Mouse (Mus musculus) gastrocnemius, adult 8-10 months (tissue): ENCODE results near the gene Mavs. TPM values are rescaled to one million over a fixed set of nuclear protein-coding genes. Genes with fewer than 3 reads are reported as not detected.
A peak's percentile ranks its signal among the peaks of the same experiment; 100 is the strongest.
"Not testable (repeated sequence)": the region's sequence is repeated elsewhere in the genome, so short reads cannot be mapped to it uniquely, and the experiment has no call there.

Experiments
- DNase-seq, 2 experiments: peaks; one replicate each; pipeline ENCODE4 v3.0.0; 2022; ENCODE audit warnings: low spot score in 2 of 2
- total RNA-seq, 4 experiments: library from RNA; stranded (reverse); gene quantifications; 2 replicates each; pipeline ENCODE4 v1.2.4; 2022

Mavs gene
- total RNA-seq, 4 experiments from 2014 or later = 39.9 to 46.3 (median 43.4) TPM

DNA sequence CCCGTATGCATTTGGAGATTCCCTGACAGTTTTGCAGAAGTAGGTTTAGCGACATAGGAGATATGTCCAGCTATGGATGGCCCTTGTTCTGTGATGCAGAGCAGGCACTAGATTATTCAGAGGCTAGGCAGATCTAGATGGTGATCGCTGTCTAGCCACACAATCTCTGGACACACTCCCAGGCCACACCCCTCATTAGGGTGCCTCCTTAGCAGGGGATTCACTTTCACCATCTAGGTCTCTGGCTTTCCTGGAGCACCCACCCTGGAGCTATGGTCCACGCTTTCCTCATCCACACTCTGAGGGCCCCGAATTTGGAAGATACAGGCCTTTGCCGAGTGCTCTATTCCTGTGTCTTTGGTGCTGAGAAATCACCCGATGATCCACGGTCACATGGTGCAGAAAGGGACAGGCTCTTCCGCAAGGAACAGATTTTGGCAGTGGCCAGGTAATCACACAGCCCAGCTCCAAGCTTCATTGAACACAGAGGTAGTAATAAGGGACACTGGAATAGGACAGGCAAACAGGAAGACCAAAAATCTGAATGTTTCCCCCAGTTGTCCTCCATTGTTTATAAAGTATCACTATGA, 22.7 kb upstream of the Mavs start:
- no peak for DNase-seq

DNA sequence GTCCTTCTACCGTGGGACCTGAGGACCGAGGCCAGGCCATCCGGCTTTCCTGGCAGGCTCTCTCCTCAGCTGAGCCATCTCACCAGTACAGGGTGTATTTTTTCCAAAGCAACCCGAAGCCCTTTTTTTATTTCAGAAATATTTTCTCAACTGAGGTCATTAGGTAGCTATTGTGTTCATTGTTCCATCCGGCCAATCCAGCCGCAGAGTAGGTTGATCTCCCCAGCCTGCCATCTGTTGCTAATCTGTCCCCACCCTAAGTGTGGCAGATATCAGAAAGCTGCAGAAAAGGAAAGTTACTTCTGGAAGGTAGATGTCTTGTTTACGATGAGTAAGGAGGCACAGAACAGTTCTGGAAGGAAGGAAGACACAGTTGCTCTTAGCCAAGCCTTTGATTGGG, 20.1 kb upstream of the Mavs start:
- DNase-seq = no peak

DNA sequence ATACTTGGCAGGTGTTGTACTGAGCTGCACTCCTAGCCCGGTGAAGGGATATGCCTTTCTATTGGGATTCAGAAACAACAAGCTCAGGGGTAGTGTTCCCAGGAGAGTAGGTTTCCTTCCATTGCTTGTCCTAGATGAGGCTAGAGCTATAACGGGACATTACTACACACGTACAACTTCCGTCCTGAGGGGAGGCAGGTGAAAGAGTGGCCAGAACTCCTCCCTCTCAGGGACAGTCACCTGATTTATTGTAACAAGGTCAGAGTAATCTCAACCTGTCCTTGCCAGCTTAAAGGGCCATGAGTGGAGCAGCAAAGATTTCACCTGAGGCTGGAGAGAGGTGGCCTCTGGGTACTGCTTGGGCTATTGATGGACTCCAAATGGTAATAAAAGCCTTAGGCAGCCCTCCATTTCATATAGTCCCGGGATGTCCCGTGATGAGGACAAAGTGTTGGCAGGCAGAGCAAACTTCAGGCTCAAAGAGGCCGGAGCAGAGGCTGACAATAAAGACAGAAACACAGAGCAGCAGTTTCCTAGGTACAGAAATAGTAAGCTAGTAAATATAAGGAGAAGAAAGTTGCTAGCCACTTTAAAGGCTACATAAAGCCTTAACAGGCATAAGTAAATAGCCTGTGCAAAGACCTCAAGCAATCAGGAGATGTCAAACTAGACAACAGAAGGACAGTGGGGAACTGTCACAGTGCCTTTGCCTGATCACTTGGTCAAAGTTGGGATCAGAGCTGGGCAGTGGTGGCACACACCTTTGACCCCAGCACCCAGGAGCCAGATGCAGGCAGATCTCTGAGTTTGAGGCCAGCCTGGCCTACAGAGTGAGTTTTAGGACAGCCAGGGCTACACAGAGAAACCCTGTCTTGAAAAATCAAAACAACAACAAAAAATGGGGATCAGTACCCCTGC, 17.7 kb upstream of the Mavs start:
- DNase-seq = peak in 1 of 2 experiments; percentile 25

DNA sequence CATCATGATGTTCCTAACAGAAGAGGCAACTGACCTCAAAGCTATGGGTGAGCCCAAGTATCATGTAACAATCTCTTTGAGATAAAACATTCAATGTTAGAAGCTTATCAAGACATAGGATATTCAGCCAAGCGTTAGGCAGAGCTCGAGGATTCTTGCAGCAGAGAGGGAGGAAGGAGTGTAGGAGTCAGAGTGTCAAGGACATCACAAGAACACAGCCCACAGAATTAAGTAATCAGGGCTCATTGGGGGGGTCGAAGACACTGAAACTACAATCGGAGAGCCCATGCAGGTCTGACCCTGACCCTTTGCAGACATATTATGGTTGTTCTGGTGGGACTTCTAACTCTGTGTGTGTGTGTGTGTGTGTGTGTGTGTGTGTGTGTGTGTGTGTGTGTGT, 13.8 kb upstream of the Mavs start:
- no peak for DNase-seq

DNA sequence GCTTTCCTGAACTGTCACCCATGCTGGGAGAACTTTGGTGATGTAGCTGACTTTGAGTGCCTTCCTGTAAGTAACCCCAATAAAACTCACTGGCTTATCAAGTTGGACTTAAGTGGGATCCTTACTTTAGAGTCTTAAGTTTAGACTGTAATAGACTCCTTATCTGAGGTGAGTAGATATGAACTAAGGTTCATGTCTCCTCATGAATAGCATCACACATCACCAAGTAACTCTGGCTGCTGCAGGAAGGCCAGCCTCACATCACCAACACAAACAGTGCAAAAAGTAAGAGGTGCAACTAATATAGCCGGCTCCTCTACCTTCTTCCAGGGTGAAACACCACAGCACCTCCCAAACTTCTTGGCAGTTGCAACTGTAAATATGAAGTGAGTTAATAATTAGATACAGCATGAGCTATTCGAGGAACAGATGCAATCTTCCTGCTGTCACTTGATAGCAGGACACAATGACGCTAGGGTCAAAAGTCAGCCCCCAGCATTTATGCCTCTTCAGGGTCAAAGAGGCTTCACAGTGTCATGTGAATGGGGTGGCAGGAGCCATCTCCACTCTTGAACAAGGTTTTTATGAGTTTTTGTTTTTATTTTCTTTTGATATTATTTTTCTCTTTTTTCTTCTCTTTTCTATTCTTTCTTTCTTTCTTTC, 11.9 kb upstream of the Mavs start:
- DNase-seq = no peak

DNA sequence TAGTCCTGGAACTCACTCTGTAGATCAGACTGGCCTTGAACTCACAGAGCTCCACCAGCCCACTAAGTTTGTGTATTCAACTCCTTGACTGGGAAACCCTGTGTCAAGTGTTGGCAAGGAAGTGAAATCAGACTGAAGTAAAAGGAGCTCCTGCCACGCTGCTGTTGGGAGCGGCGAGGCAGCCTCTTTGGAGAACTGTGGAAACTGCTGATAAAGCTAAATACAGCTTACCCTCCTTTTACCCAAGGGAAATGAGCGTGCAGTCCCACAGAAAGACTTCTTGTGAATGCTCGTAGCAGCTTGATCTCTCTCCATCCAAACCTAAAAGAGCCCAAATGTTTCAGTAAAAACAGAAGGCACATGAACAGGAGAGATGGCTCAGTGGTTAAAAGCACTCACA, 11.3 kb upstream of the Mavs start:
- no peak for DNase-seq

DNA sequence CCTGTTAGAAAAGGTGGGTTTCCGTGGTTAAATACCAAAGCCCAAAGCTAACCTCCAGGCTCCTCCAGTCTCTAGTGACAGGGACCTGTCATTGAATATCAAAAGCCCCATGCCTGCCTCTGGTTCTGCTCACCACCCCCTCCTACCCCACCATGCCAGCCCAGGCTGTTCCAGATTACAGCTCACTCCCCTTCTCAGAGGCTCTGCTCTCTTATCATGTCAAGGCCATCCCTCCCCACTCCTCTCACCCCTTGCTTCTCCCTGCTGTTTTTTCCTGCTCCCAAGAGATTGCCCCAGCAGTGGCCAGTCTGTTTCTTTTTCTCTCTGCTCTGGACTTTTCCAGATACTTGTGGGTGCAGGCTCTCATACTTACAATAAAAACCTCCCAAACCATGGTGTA, 10.3 kb upstream of the Mavs start:
- no peak for DNase-seq

DNA sequence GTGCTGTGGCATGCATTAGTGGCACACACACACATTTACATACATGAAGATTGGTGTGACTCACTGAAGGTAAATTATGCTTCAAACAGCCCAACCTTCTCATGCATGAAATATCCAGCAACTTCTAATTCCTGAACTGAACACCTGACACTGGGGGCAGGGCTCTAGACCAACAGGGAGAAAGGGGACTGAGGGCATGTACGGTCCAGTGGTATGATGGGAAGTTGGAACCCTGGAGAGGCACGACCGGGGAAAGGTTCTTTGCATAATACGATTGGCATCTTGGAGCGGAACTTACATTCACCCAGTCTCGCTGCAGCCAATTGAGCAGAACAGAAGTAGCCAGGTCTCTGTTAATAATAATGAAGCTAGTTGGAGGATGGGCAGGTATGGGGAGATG, 8.7 kb upstream of the Mavs start:
- no peak for DNase-seq

DNA sequence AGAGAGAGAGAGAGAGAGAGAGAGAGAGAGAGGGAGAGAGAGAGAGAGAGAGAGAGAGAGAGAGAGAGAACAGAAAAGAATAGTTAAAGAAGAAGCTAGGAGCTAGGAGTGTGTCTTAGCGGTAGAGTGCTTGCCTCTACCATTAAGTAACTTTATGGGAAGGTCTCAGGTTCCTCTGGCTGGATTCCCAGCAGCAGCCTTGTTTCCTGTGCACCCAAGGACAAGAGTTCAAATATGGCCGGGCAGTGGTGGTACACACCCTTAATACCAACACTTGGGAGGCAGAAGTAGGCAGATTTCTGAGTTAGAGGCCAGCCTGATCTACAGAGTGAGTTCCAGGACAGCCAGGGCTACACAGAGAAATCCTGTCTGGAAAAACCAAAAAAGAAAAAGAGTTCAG, 7.2 kb upstream of the Mavs start:
- DNase-seq = not testable (repeated sequence)

DNA sequence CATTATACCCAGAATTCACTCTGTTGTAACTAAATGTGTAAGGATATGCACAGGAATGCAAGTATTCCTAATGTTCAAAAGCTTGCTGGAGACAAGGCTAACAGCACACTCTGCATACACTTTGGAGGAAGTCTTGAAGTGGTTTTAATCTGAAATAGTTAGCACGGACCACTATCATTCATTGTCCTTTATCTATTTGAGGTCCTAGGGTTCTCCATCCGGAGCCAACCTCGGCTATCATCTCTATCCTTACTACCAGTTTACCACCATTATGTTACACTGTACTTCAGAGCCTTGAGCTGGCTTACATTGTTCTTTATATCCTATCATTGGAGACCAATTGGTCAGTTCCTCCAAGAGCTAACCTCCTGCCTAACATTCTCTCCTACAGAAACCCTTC, 6.6 kb upstream of the Mavs start:
- DNase-seq = no peak

DNA sequence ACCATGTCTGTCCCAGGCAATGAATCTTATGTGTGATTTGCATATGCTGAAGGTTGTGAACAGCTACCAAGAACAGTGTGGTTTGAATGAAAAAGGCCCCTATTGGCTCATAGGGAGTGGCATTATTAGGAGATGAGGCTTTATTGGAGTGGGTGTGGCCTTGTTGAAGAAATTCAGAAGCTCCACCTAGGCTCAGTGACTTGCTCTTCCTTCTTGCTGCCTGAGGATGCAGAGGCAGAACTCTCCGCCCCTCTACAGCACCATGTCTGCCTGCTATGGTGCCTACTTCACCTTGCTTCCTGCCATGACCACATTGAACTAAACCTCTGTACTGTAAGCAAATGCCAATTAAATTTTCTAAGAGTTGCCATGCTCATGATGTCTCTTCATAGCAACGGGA, 1.3 kb upstream of the Mavs start:
- DNase-seq = no peak

DNA sequence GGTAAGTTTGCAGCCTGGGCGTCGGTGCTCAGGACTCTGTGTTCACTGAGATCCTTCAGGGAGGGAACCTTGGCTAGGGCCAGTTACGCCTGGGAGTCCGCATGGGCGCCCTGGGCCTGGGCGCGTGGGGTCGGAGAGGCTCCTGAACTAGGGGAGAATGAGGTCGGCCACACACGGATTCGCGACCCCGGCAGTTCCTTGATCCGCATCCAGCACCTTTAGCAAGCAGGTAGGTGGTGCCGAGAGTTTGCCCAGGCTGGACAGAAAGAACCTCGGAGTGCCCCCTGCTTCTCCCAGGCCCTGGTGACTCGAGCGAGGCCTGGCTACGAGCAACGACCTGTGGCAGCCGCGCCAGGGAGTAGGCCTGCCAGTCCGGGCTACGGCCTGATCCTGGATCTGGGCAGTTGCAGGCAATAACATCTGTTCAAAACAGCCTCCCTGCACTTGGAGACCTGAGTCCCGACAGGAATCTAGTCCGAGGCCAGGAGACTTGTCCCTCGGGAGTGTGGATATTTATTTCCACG, 326 bp downstream of the Mavs start:
- no peak for DNase-seq

DNA sequence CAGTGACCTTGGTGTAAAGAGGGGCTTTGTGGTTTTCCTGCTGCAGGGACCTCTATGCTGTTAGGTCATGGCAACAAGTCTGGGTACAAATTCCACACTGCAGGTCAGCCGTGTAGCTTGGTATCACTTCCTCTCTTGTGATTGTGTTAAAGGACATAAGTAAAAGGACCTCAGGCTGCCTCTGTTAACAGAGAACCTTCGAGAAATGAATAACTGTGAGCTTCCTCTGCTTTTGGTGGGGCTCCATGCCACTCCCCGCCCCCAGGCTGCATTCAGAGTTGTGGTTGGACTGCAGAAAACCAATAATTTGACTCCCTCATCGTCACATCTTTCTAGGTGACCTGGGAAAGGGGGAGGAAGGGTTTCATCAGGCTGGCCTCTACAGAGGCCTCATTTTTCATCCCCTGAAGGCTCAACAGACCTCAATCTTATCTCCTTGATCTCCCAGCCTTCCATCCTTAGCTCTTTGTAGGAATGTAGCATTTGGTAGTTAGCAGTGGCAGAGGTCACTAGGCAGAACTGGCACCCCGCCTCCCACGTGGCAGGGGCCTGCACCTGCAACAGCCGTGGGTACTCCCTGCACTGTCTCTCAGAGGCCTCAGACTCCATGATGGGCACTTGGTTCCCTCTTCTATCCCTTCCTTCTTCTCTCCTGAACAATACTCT, 1.2 kb downstream of the Mavs start:
- DNase-seq = no peak

DNA sequence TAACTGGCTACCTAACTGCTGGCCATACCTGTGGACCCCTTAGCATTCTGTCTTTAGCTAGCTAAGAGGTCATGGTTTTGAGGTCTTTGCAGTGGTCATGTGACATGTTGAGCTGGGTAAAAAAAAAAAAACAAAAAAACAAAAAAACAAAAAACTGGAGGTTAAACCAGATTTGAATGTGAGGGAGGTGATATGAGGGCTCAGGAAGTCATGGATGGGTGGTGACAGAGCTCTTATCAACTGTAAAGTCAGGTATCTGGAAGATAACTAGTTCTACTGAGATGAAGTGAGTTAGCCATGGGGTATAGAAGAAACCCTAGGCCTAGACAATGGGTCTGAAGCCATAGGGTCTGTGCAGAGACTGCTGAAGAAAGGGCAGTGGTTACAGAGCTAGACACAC, 8.3 kb downstream of the Mavs start:
- no peak for DNase-seq

DNA sequence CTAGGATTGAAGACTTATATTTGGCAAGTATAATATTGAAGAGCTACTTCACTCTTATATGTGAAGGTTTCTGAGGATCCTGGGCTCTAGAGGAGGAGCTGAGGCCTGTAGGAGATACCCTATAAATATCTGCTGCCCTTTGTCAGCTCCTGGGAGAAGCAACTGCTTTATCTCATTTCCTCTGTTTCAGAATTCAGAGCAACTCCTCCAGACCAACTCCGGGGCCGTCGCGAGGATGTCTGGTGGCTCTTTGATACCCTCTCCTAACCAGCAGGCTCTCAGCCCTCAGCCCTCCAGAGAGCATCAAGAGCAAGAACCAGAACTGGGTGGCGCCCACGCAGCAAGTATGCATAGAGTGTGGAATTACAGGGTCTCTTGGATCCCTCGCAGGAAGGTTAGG, 9.1 kb downstream of the Mavs start:
- DNase-seq = no peak

DNA sequence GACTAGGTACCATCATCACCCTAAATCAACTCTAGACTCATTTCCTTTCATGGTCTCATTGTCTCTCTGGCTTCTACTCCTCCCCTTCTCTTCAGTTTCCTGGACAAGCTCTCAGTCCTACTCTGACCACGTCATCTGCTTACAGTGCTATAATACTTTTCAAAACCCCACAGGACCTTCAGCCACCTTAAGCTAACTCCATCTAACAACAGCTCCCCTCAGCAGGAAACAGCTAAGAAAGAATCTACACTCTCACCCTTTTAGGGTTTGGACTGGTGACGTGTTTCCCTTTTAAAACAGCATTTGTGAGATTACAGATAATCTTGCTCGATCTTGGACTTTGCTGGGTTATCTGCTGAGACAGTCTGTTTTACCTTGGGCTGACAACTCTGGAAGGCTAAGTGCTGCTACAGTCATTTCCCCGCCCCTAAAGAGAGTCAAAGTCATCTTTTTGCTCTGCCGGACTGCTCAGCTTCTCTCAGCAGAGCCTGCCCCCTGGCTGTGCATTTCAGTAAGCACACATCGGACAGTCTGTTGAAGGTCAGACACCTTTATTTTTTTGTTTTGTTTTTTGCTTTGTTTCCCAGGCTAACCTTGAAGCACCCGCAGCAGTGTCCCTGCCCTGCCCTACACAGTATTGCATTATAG, 19.9 kb downstream of the Mavs start:
- peak; percentile 35 to 38 for DNase-seq

DNA sequence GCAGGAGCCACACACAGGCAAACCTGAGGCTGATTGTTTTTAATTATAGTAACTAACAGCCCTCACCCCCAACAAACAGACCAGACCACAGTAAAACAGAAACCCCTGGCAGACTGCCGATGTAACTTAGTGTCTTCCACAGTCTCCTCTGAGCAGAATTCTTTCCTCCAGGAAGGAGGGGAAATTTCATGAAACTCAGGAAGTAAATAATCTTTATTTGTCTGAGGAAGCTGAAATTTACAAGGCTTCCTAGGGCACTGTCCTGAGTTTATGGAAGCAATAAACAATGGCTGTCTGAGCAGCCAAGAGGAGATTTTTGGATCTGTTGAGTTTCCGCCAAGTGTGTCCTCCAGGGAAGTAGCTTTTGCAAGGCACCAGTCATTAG, 20.5 kb downstream of the Mavs start:
- DNase-seq = no peak

DNA sequence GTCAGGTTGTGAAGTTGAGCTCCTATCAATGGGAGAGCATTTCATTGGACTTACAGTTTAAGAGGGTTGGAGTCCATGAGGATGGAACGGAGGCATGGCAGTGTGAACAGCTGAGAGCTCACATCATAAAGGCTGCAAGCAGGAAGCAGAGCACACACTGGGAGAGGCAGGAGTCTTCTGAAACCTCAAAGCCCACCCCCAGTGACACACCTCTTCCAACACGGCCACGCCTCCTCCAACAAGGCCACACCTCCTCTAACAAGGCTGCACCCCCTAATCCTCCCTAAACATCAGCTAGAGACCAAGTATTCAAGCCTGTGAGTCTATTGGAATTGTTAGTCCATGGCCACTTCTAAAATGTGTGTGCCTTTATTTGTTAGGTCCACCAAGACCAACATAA, 21.9 kb downstream of the Mavs start:
- no peak for DNase-seq

DNA sequence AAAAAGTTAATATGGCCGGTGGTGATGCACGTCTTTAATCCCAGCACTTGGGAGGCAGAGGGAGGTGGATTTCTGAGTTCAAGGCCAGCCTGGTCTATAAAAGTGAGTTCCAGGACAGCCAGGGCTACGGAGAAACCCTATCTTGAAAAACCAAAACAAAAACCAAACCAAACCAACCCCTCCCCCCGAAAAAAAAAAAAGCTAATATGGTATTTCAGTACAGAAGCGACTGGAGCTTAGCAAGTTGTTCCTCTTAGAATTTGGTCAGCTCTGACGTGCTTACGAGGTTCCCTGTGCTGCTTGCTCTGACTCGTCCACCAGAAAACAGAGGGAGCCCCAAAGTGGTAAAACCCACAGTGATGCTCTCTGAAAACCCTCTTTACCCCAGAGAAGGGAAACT, 24.8 kb downstream of the Mavs start:
- DNase-seq = no peak

DNA sequence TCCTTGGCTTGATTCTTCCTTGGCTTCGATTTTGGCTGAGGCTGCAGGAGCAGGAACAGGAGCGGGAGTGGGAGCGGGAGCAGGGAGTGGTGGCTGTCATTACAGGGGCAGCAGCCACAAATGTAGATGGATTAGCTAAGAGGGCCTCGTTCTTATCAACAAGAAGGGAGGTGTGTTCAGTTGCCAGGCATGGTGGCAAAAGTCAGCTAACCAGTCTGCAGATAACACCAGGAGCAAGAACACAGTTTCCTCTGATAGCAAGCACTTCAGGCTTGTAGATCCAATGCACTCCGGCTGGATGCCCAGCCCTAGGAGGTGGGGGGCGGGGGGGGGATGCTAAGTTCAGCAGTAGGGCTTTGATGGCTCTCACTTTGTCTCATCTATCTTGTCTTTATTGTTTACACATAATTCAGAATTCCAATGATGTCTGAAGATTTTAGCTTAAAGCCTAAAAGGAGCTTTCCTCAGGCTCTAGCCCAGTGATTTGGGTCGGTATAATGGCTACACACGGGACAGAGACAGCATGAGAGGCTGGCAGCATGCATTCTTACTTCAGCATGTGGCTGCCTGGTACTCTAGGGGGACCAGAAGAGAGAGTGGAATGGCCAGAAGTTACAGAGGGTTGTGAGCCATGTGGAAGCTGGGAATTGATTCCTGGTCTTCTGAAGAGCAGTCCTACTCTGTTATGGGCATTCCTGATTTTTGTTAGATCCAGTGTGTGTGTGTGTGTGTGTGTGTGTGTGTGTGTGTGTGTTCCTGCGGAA, 26.9 kb downstream of the Mavs start:
- DNase-seq = no peak
